Mouse (Mus musculus): Measurements from ENCODE around the gene Zcchc10.

- TF ChIP-seq GATA1 (IDR thresholded peaks at IDR 0.05; ENCODE audit: low read length) (no peak), TAL1 (IDR thresholded peaks at IDR 0.05; ENCODE audit: low read length) (no peak)
Measured at GRCm38 (mm10) chr11:53332076-53332680, 7.7 kb downstream of the Zcchc10 start.

Data from erythroblast, embryonic 14.5 days (primary cell).